Mouse (Mus musculus): ENCODE results near the gene Asic1.

DNA sequence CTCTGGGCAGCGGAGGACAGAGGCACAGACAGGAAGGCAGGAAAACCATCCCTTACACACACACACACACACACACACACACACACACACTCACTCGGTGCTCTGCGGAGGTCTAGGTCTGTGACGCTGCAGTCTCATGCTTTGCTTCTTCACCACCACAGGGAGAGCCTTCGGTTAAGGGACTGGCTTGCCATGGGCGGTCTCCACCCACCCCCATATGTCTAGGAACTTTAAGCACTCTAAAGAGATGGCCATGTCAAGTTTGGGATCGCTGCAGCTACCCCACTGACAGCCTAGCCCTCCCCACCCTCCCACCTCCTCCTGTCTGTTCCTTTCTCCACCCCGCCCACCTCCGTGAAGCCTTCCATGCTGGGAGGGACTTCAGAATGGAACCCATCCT, 14.2 kb upstream of the Asic1 start:
- no peak for TF ChIP-seq MAX (IDR thresholded peaks at IDR 0.05; ENCODE audit: low read length)
- TF ChIP-seq CTCF (IDR thresholded peaks at IDR 0.05 in 2 of 3, conservative IDR thresholded peaks at IDR 0.05 in 1 of 3; ENCODE audit: control insufficient read depth in 1 of 3, insufficient read depth in 1 of 3, low read depth in 2 of 3, low read length in 3 of 3, poor library complexity in 1 of 3, severe bottlenecking in 1 of 3): no peak
- no peak for TF ChIP-seq EP300 (IDR thresholded peaks at IDR 0.05; ENCODE audit: low read depth in 1 of 2, low read length in 2 of 2)
- no peak for TF ChIP-seq CHD1 (IDR thresholded peaks at IDR 0.05; ENCODE audit: low read depth, low read length)
- TF ChIP-seq CHD2 (IDR thresholded peaks at IDR 0.05; ENCODE audit: low read length): no peak
- no peak for TF ChIP-seq ELF1 (IDR thresholded peaks at IDR 0.05; ENCODE audit: low read depth, low read length)
- TF ChIP-seq POLR2A (IDR thresholded peaks at IDR 0.05; ENCODE audit: control insufficient read depth in 1 of 2, insufficient read depth in 1 of 2, low read depth in 1 of 2, low read length in 2 of 2, poor library complexity in 1 of 2): no peak
- TF ChIP-seq BHLHE40 (IDR thresholded peaks at IDR 0.05; ENCODE audit: borderline replicate concordance, low read depth, low read length): no peak
- no peak for TF ChIP-seq GABPA (IDR thresholded peaks at IDR 0.05; ENCODE audit: low read depth, low read length)
- no peak for TF ChIP-seq POLR2AphosphoS2 (IDR thresholded peaks at IDR 0.05; ENCODE audit: low read length)
- TF ChIP-seq MYC (IDR thresholded peaks at IDR 0.05; ENCODE audit: low read depth, low read length): no peak
- no peak for TF ChIP-seq RCOR1 (IDR thresholded peaks at IDR 0.05; ENCODE audit: low read depth, low read length)

All from MEL (cell line).